Mouse (Mus musculus) liver, embryonic 15.5 days (tissue): ENCODE measurements around the gene Nkd1. TPM values are rescaled to one million over a fixed set of nuclear protein-coding genes. Genes with fewer than 3 reads are reported as not detected.

Experiments
- ATAC-seq: fragments of 200-750 bp; cut with Nextera tagmentation; 2 replicates; pipeline ENCODE4 v1.8.0; 2017; ENCODE audit warnings: moderate number of reproducible peaks, mild to moderate bottlenecking, moderate library complexity; ENCODE audit not compliant: insufficient read depth
- H3K27ac ChIP-seq: fragments of 300-500 bp; sonication (generic); replicated peaks from 2 replicates; pipeline ENCODE4 v1.5.1; 2015; ENCODE audit warnings: mild to moderate bottlenecking, inconsistent platforms
- H3K27me3 ChIP-seq: fragments of 300-500 bp; sonication (generic); 2 replicates; pipeline ENCODE4 v1.6.1; 2015; ENCODE audit warnings: mild to moderate bottlenecking, inconsistent platforms
- H3K36me3 ChIP-seq: fragments of 300-500 bp; sonication (generic); replicated peaks from 2 replicates; pipeline ENCODE4 v1.6.1; 2015; ENCODE audit warnings: moderate library complexity, mild to moderate bottlenecking, inconsistent platforms
- H3K4me1 ChIP-seq: fragments of 300-500 bp; sonication (generic); replicated peaks from 2 replicates; pipeline ENCODE4 v1.6.1; 2015; ENCODE audit warnings: inconsistent platforms
- H3K4me2 ChIP-seq: fragments of 300-500 bp; sonication (generic); 2 replicates; pipeline ENCODE4 v1.6.1; 2015; ENCODE audit warnings: moderate library complexity, mild to moderate bottlenecking, inconsistent platforms
- H3K4me3 ChIP-seq: fragments of 300-500 bp; sonication (generic); replicated peaks from 2 replicates; pipeline ENCODE4 v1.5.1; 2015; ENCODE audit warnings: mild to moderate bottlenecking, inconsistent platforms
- H3K9ac ChIP-seq: fragments of 300-500 bp; sonication (generic); 2 replicates; pipeline ENCODE4 v1.6.1; 2015; ENCODE audit warnings: moderate library complexity, mild to moderate bottlenecking, inconsistent platforms
- H3K9me3 ChIP-seq: fragments of 300-500 bp; sonication (generic); replicated peaks from 2 replicates; pipeline ENCODE4 v1.6.1; 2016; ENCODE audit warnings: inconsistent platforms
- WGBS: fragments of 180-500 bp; shearing (Covaris S2); methylation state at CpG from one replicate; pipeline ENCODE4 v1.1.7; 2015; ENCODE audit warnings: mixed read lengths; ENCODE audit not compliant: insufficient replicate concordance; 5-methylcytosine and 5-hydroxymethylcytosine counted together
- polyA plus RNA-seq: library from polyadenylated mRNA; unstranded; fragments of >200 nt; fragmentation: Nextera tagmentation; extraction: Ambion mirVana; gene quantifications from 2 replicates; pipeline ENCODE4 v1.2.1, GENCODE M21; 2015

The Nkd1 gene
- 1.8 and 1.9 TPM in 2 replicates for polyA plus RNA-seq

- no peak within 1 kb of the TSS for H3K27ac ChIP-seq
- no peaks in the 10 kb centered on the region for H3K9me3 ChIP-seq
- under 1% methylated on average over 60 of the region's 67 CpGs for WGBS
- H3K4me3 ChIP-seq = peak within 1 kb of the TSS; percentile 55
- H3K4me2 ChIP-seq = peak within 1 kb of the TSS; percentile 75
- no peaks in the 10 kb centered on the region for H3K4me1 ChIP-seq
- peak within 1 kb of the TSS; percentile 30; the same call in 1 of the 2 replicates for H3K9ac ChIP-seq
- peak; percentile 63 for ATAC-seq
- peaks cover 71% of the 10 kb centered on the region for H3K27me3 ChIP-seq
- H3K36me3 ChIP-seq = no peaks in the 10 kb centered on the region
Measured at GRCm38 (mm10) chr8:88520985-88521527, at the start of gene Nkd1. TSS of gene Nkd1 (plus strand) at chr8:88521354.

GRCm38 (mm10) chr8:88481290-88481689, 39.9 kb upstream of the Nkd1 start:
- Histone ChIP-seq H3K9me3 (no peaks in the 10 kb centered on the region), H3K36me3 (no peaks in the 10 kb centered on the region), H3K4me2 (no peak overlapping the region), H3K4me3 (no peak overlapping the region), H3K4me1 (no peaks in the 10 kb centered on the region), H3K27me3 (no peaks in the 10 kb centered on the region), H3K9ac (no peak overlapping the region), H3K27ac (no peak overlapping the region)
- ATAC-seq = no peak
- 67% methylated on average over 4 of the region's 4 CpGs for WGBS

- WGBS = 15% methylated on average over 5 of the region's 5 CpGs
- ATAC-seq = no peak
- H3K4me1 ChIP-seq = 0 out of 2 replicates have a peak, but pooled peaks cover 3% of the 10 kb centered on the region
- no peak overlapping the region for H3K4me2 ChIP-seq
- no peak overlapping the region for H3K4me3 ChIP-seq
- H3K27ac ChIP-seq = no peak overlapping the region
- no peaks in the 10 kb centered on the region for H3K27me3 ChIP-seq
- H3K9me3 ChIP-seq = no peaks in the 10 kb centered on the region
- H3K36me3 ChIP-seq = no peaks in the 10 kb centered on the region
- H3K9ac ChIP-seq = no peak overlapping the region
Measured at GRCm38 (mm10) chr8:88488391-88488829, 32.7 kb upstream of the Nkd1 start.

- no peak overlapping the region for H3K27ac ChIP-seq
- no peaks in the 10 kb centered on the region for H3K27me3 ChIP-seq
- H3K4me1 ChIP-seq = no peaks in the 10 kb centered on the region
- no peak overlapping the region for H3K9ac ChIP-seq
- WGBS = 58% methylated on average over 2 of the region's 2 CpGs
- no peaks in the 10 kb centered on the region for H3K9me3 ChIP-seq
- no peaks in the 10 kb centered on the region for H3K36me3 ChIP-seq
- no peak overlapping the region for H3K4me2 ChIP-seq
- no peak overlapping the region for H3K4me3 ChIP-seq
- ATAC-seq = no peak
Measured at GRCm38 (mm10) chr8:88494076-88494475, 27.1 kb upstream of the Nkd1 start.

GRCm38 (mm10) chr8:88495071-88495805, 25.9 kb upstream of the Nkd1 start:
- no peaks in the 10 kb centered on the region for H3K36me3 ChIP-seq
- ATAC-seq = no peak
- H3K4me1 ChIP-seq = no peaks in the 10 kb centered on the region
- H3K4me3 ChIP-seq = no peak overlapping the region
- no peak overlapping the region for H3K4me2 ChIP-seq
- no peaks in the 10 kb centered on the region for H3K9me3 ChIP-seq
- WGBS = 34% methylated on average over 11 of the region's 11 CpGs
- H3K27me3 ChIP-seq = no peaks in the 10 kb centered on the region
- no peak overlapping the region for H3K9ac ChIP-seq
- no peak overlapping the region for H3K27ac ChIP-seq

- no peaks in the 10 kb centered on the region for H3K36me3 ChIP-seq
- no peaks in the 10 kb centered on the region for H3K27me3 ChIP-seq
- H3K4me1 ChIP-seq = no peaks in the 10 kb centered on the region
- no peak for ATAC-seq
- H3K27ac ChIP-seq = no peak overlapping the region
- no peak overlapping the region for H3K9ac ChIP-seq
- no peak overlapping the region for H3K4me3 ChIP-seq
- WGBS = 66% methylated on average over 3 of the region's 3 CpGs
- 0 out of 2 replicates have a peak, but pooled peaks cover 3% of the 10 kb centered on the region for H3K9me3 ChIP-seq
- H3K4me2 ChIP-seq = no peak overlapping the region
Measured at GRCm38 (mm10) chr8:88502143-88502542, 19.0 kb upstream of the Nkd1 start.

- H3K4me3 ChIP-seq = no peak overlapping the region
- no peaks in the 10 kb centered on the region for H3K9me3 ChIP-seq
- no peaks in the 10 kb centered on the region for H3K36me3 ChIP-seq
- ATAC-seq = no peak
- 60% methylated on average over 5 of the region's 5 CpGs for WGBS
- H3K27me3 ChIP-seq = peaks cover 17% of the 10 kb centered on the region
- no peaks in the 10 kb centered on the region for H3K4me1 ChIP-seq
- H3K27ac ChIP-seq = no peak overlapping the region
- no peak overlapping the region for H3K4me2 ChIP-seq
- no peak overlapping the region for H3K9ac ChIP-seq
Measured at GRCm38 (mm10) chr8:88506981-88507380, 14.2 kb upstream of the Nkd1 start.

GRCm38 (mm10) chr8:88511061-88511460, 10.1 kb upstream of the Nkd1 start:
- ATAC-seq = no peak
- H3K27me3 ChIP-seq = peaks cover 33% of the 10 kb centered on the region
- no peak overlapping the region for H3K4me3 ChIP-seq
- H3K4me1 ChIP-seq = no peaks in the 10 kb centered on the region
- H3K36me3 ChIP-seq = no peaks in the 10 kb centered on the region
- no peaks in the 10 kb centered on the region for H3K9me3 ChIP-seq
- WGBS = 74% methylated on average over 5 of the region's 5 CpGs
- no peak overlapping the region for H3K9ac ChIP-seq
- no peak overlapping the region for H3K4me2 ChIP-seq
- no peak overlapping the region for H3K27ac ChIP-seq

- Histone ChIP-seq H3K36me3 (no peaks in the 10 kb centered on the region), H3K4me3 (no peak overlapping the region), H3K27me3 (peaks cover 33% of the 10 kb centered on the region), H3K9me3 (no peaks in the 10 kb centered on the region), H3K27ac (no peak overlapping the region), H3K4me2 (no peak overlapping the region), H3K4me1 (no peaks in the 10 kb centered on the region), H3K9ac (no peak overlapping the region)
- WGBS = 11% methylated on average over 15 of the region's 15 CpGs
- no peak for ATAC-seq
Measured at GRCm38 (mm10) chr8:88512094-88512794, 8.9 kb upstream of the Nkd1 start.

GRCm38 (mm10) chr8:88518047-88518446, 3.1 kb upstream of the Nkd1 start:
- no peaks in the 10 kb centered on the region for H3K36me3 ChIP-seq
- no peak for ATAC-seq
- no peak overlapping the region for H3K4me2 ChIP-seq
- 33% methylated on average over 9 of the region's 9 CpGs for WGBS
- no peak overlapping the region for H3K4me3 ChIP-seq
- H3K4me1 ChIP-seq = no peaks in the 10 kb centered on the region
- H3K9me3 ChIP-seq = no peaks in the 10 kb centered on the region
- H3K27me3 ChIP-seq = peaks cover 58% of the 10 kb centered on the region
- H3K27ac ChIP-seq = no peak overlapping the region
- no peak overlapping the region for H3K9ac ChIP-seq

- Histone ChIP-seq H3K27ac (no peak overlapping the region), H3K27me3 (peaks cover 71% of the 10 kb centered on the region), H3K4me3 (no peak overlapping the region), H3K9me3 (no peaks in the 10 kb centered on the region), H3K36me3 (no peaks in the 10 kb centered on the region), H3K4me2 (peak overlapping the region; percentile 75; the same call in 1 of the 2 replicates), H3K9ac (no peak overlapping the region), H3K4me1 (no peaks in the 10 kb centered on the region)
- no peak for ATAC-seq
- 4% methylated on average over 13 of the region's 13 CpGs for WGBS
Measured at GRCm38 (mm10) chr8:88520381-88520780, 773 bp upstream of the Nkd1 start.
